In genomic region chrX:13208404-13208803, GRCm38 (mm10) we compare ENCODE assay signal across 8 mouse cellular contexts.
A peak's percentile ranks its signal among the peaks of the same experiment; 100 is the strongest.
DNase-seq lines count a peak whose midpoint lies in the region; ATAC-seq lines count a peak whose summit lies in the region.

No protein-coding gene starts in this region.

- DNase-seq in kidney, postnatal 4 days: no peak
- no peak for DNase-seq in embryonic facial prominence, embryonic 11.5 days (ENCODE audit: low spot score)
- DNase-seq in midbrain, embryonic 14.5 days: peak; percentile 31
- DNase-seq in thymus, postnatal 14 days: no peak
- no peak for DNase-seq in Muller cell, postnatal 12 days (ENCODE audit: inconsistent ontology term)
- DNase-seq in lung, postnatal 4 days: no peak

- H3K4me3 ChIP-seq in kidney, embryonic 16.5 days (ENCODE audit: low read length): peak overlapping the region; percentile 38
- peak overlapping the region; percentile 12; the same call in 1 of the 2 replicates for H3K4me3 ChIP-seq in embryonic facial prominence, embryonic 11.5 days (ENCODE audit: low read depth, low read length)
- H3K4me3 ChIP-seq in hindbrain, embryonic 16.5 days (ENCODE audit: low read length): peak overlapping the region; percentile 33
- peak overlapping the region; percentile 20 for H3K4me3 ChIP-seq in midbrain, embryonic 14.5 days (replicated peaks; ENCODE audit: low read depth, low read length)

- 34% methylated on average over 6 of the region's 6 CpGs for WGBS in kidney, embryonic 16.5 days
- 28% methylated on average over 6 of the region's 6 CpGs for WGBS in embryonic facial prominence, embryonic 11.5 days
- WGBS in hindbrain, embryonic 16.5 days: 30% methylated on average over 6 of the region's 6 CpGs
- WGBS in midbrain, embryonic 14.5 days: 34% methylated on average over 6 of the region's 6 CpGs

- H3K4me1 ChIP-seq in kidney, embryonic 16.5 days (ENCODE audit: insufficient read depth, low read length): no peaks in the 10 kb centered on the region
- H3K4me1 ChIP-seq in embryonic facial prominence, embryonic 11.5 days (ENCODE audit: control insufficient read depth, insufficient read depth, low read length): no peaks in the 10 kb centered on the region
- H3K4me1 ChIP-seq in hindbrain, embryonic 16.5 days (ENCODE audit: control insufficient read depth, insufficient read depth, low read depth, low read length): no peaks in the 10 kb centered on the region
- no peaks in the 10 kb centered on the region for H3K4me1 ChIP-seq in midbrain, embryonic 14.5 days (ENCODE audit: control insufficient read depth, insufficient read depth, low read length)

- no peak for ATAC-seq in kidney, embryonic 16.5 days (ENCODE audit: low FRiP score, low TSS enrichment)
- peak; percentile 20; the same call in 1 of the 2 replicates for ATAC-seq in embryonic facial prominence, embryonic 11.5 days (replicated peaks; ENCODE audit: insufficient number of reproducible peaks, low FRiP score, low TSS enrichment, low read depth)
- ATAC-seq in hindbrain, embryonic 16.5 days: peak; percentile 45
- peak; percentile 32 for ATAC-seq in midbrain, embryonic 14.5 days (ENCODE audit: low FRiP score, low TSS enrichment)

- peaks cover 9% of the 10 kb centered on the region; the same call in 1 of the 2 replicates for H3K27me3 ChIP-seq in kidney, embryonic 16.5 days (ENCODE audit: insufficient read depth, low read length)
- H3K27me3 ChIP-seq in embryonic facial prominence, embryonic 11.5 days (ENCODE audit: control insufficient read depth, insufficient read depth, low read length): no peaks in the 10 kb centered on the region
- no peaks in the 10 kb centered on the region for H3K27me3 ChIP-seq in hindbrain, embryonic 16.5 days (replicated peaks; ENCODE audit: control insufficient read depth, insufficient read depth, low read length)
- no peaks in the 10 kb centered on the region for H3K27me3 ChIP-seq in midbrain, embryonic 14.5 days (ENCODE audit: control insufficient read depth, insufficient read depth, low read length)

- no peaks in the 10 kb centered on the region for H3K36me3 ChIP-seq in kidney, embryonic 16.5 days (ENCODE audit: insufficient read depth, low read length)
- no peaks in the 10 kb centered on the region for H3K36me3 ChIP-seq in embryonic facial prominence, embryonic 11.5 days (replicated peaks; ENCODE audit: control insufficient read depth, insufficient read depth, low read depth, low read length)
- H3K36me3 ChIP-seq in hindbrain, embryonic 16.5 days (ENCODE audit: control insufficient read depth, insufficient read depth, low read length): no peaks in the 10 kb centered on the region
- H3K36me3 ChIP-seq in midbrain, embryonic 14.5 days (ENCODE audit: control insufficient read depth, insufficient read depth, low read length): no peaks in the 10 kb centered on the region

- peak overlapping the region; percentile 55 for H3K4me2 ChIP-seq in kidney, embryonic 16.5 days (replicated peaks; ENCODE audit: low read depth, low read length)
- peak overlapping the region; percentile 27 for H3K4me2 ChIP-seq in embryonic facial prominence, embryonic 11.5 days (ENCODE audit: low read depth, low read length)
- peak overlapping the region; percentile 56 for H3K4me2 ChIP-seq in hindbrain, embryonic 16.5 days (ENCODE audit: low read length)
- peak overlapping the region; percentile 49 for H3K4me2 ChIP-seq in midbrain, embryonic 14.5 days (ENCODE audit: low read length)

- peak overlapping the region; percentile 53; the same call in 1 of the 2 replicates for H3K9ac ChIP-seq in kidney, embryonic 16.5 days (replicated peaks; ENCODE audit: low read length)
- H3K9ac ChIP-seq in embryonic facial prominence, embryonic 11.5 days (replicated peaks; ENCODE audit: low read length): peak overlapping the region; percentile 41
- peak overlapping the region; percentile 53 for H3K9ac ChIP-seq in hindbrain, embryonic 16.5 days (ENCODE audit: low read depth, low read length)
- peak overlapping the region; percentile 18; the same call in 1 of the 2 replicates for H3K9ac ChIP-seq in midbrain, embryonic 14.5 days (replicated peaks; ENCODE audit: low read length)

- H3K9me3 ChIP-seq in kidney, embryonic 16.5 days (ENCODE audit: low read length): no peaks in the 10 kb centered on the region
- H3K9me3 ChIP-seq in embryonic facial prominence, embryonic 11.5 days (replicated peaks; ENCODE audit: control insufficient read depth, low read length): no peaks in the 10 kb centered on the region
- H3K9me3 ChIP-seq in hindbrain, embryonic 16.5 days (ENCODE audit: control insufficient read depth, low read length): no peaks in the 10 kb centered on the region
- no peaks in the 10 kb centered on the region for H3K9me3 ChIP-seq in midbrain, embryonic 14.5 days (ENCODE audit: control insufficient read depth, low read length)

- no peak overlapping the region for H3K27ac ChIP-seq in kidney, embryonic 16.5 days (ENCODE audit: low read length)
- H3K27ac ChIP-seq in embryonic facial prominence, embryonic 11.5 days (replicated peaks; ENCODE audit: low read depth, low read length): no peak overlapping the region
- H3K27ac ChIP-seq in hindbrain, embryonic 16.5 days (ENCODE audit: low read depth, low read length): peak overlapping the region; percentile 66
- peak overlapping the region; percentile 77 for H3K27ac ChIP-seq in midbrain, embryonic 14.5 days (replicated peaks; ENCODE audit: low read depth, low read length)

Comparison
In these comparisons a context has a peak if more than half of its experiments do, and no peak if none do; other contexts are left out.
1. H3K27ac ChIP-seq: peak in hindbrain, embryonic 16.5 days (single experiment) and midbrain, embryonic 14.5 days (single experiment); none in kidney, embryonic 16.5 days (single experiment) and embryonic facial prominence, embryonic 11.5 days (single experiment).
2. Peak in every context shown above with its lines, with median percentiles within 50 percentile points of each other: H3K4me2 ChIP-seq, H3K4me3 ChIP-seq and H3K9ac ChIP-seq.